Mouse (Mus musculus): Measurements from ENCODE around the gene H2al1o. TPM values are rescaled to one million over a fixed set of nuclear protein-coding genes. Genes with fewer than 3 reads are reported as not detected.

The H2al1o gene
- not detected for polyA plus RNA-seq (2014; fragmentation: Illumina TruSeq; extraction: RNeasy Lipid Tissue Mini Kit (QIAGEN cat#74804); ENCODE audit: insufficient read depth, low read depth, low replicate concordance)

DNA sequence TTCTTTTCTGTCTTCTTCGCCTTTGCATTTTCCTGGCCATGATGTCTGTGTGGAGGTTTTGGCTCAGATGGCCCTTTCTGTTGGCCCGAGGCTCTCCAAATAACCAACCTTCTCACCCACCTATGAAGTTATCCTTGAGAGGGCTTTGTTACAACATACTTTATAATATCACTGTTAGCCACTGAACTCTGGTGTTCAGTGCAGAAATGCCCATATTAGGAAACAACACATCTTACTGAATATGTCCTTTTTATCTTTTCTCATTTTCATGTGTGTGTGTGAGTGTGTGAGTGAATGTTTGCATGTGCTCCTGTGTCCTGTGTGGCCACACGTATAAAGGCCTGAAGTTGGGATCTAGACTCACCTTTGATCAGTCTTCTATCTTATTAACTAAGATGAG is at the start of gene H2al1o:
TSS of gene H2al1o (minus strand) at position 101 of the 400 bp plus-strand sequence.

Other genes with a start within 250 kb of the H2al1o start
- gene H2al1k, start 221.8 kb downstream of the H2al1o start, polyA plus RNA-seq (2014; fragmentation: Illumina TruSeq; extraction: RNeasy Lipid Tissue Mini Kit (QIAGEN cat#74804); ENCODE audit: insufficient read depth, low read depth, low replicate concordance), result not detected
- gene Cybb, start 84.6 kb downstream of the H2al1o start, polyA plus RNA-seq (2014; fragmentation: Illumina TruSeq; extraction: RNeasy Lipid Tissue Mini Kit (QIAGEN cat#74804); ENCODE audit: insufficient read depth, low read depth, low replicate concordance), result 16.8 TPM
- 99.3 TPM for gene Dynlt3, start 90.6 kb upstream of the H2al1o start, polyA plus RNA-seq (2014; fragmentation: Illumina TruSeq; extraction: RNeasy Lipid Tissue Mini Kit (QIAGEN cat#74804); ENCODE audit: insufficient read depth, low read depth, low replicate concordance)